Mouse (Mus musculus) forebrain, embryonic 16.5 days (tissue): ENCODE results near the gene Cwh43. TPM values are rescaled to one million over a fixed set of nuclear protein-coding genes. Genes with fewer than 3 reads are reported as not detected.

Experiments used
- ATAC-seq: fragments of 200-750 bp; cut with Nextera tagmentation; 2 replicates; pipeline ENCODE4 v1.8.0; 2017; ENCODE audit warnings: mild to moderate bottlenecking, moderate library complexity
- H3K27ac ChIP-seq: fragments of 300-500 bp; sonication (generic); 2 replicates; pipeline ENCODE4 v1.5.1; 2014; ENCODE audit warnings: low read length, control low read depth
- H3K27me3 ChIP-seq: fragments of 300-500 bp; sonication (generic); replicated peaks from 2 replicates; pipeline ENCODE4 v1.6.1; 2014; ENCODE audit warnings: low read length; ENCODE audit not compliant: control insufficient read depth, insufficient read depth
- H3K36me3 ChIP-seq: fragments of 300-500 bp; sonication (generic); 2 replicates; pipeline ENCODE4 v1.6.1; 2014; ENCODE audit not compliant: control insufficient read depth, insufficient read depth
- H3K4me1 ChIP-seq: fragments of 300-500 bp; sonication (generic); replicated peaks from 2 replicates; pipeline ENCODE4 v1.6.1; 2014; ENCODE audit warnings: low read length; ENCODE audit not compliant: control insufficient read depth, insufficient read depth
- H3K4me2 ChIP-seq: fragments of 300-500 bp; sonication (generic); 2 replicates; pipeline ENCODE4 v1.6.1; 2014; ENCODE audit warnings: mild to moderate bottlenecking, low read length, control low read depth
- H3K4me3 ChIP-seq: fragments of 300-500 bp; sonication (generic); replicated peaks from 2 replicates; pipeline ENCODE4 v1.5.1; 2014; ENCODE audit warnings: mild to moderate bottlenecking, low read length, control low read depth
- H3K9ac ChIP-seq: fragments of 300-500 bp; sonication (generic); replicated peaks from 2 replicates; pipeline ENCODE4 v1.6.1; 2014; ENCODE audit warnings: low read depth, low read length, control low read depth
- H3K9me3 ChIP-seq: fragments of 300-500 bp; sonication (generic); 2 replicates; pipeline ENCODE4 v1.6.1; 2016; ENCODE audit warnings: low read length; ENCODE audit not compliant: control insufficient read depth
- WGBS: fragments of 180-500 bp; shearing (Covaris S2); extraction: QIAGEN DNeasy Blood & Tissue Kit; methylation state at CpG from one replicate; pipeline ENCODE4 v1.1.7; 2014; 5-methylcytosine and 5-hydroxymethylcytosine counted together
- polyA plus RNA-seq: library from polyadenylated mRNA; unstranded; fragments of >200 nt; fragmentation: Nextera tagmentation; extraction: Ambion mirVana; gene quantifications from 2 replicates; pipeline ENCODE4 v1.2.1, GENCODE M21; 2015

Cwh43 gene
- polyA plus RNA-seq, 1 experiment from 2014 or later: not detected

DNA sequence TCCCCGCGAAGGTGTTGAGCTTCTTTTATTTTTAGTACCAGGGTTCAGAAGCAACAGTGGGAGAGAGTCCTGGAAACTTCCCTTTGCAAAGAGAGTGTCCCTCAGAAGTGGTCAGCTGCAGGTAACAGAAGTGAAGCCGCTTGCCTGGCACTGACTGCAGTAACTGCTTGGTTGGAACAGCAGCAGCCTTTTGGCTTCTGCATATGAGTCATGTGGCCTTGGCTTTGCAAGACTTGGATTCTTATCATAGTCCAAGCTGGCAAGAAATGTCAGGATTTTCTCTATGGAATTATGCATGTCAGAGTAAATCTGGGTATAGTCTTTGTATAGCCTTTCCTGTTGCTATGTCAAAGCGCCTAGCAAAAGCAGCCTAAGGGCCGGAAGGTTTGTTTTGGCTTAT is 4.1 kb downstream of the Cwh43 start:
- no peak overlapping the region for H3K27ac ChIP-seq
- no peak overlapping the region for H3K4me3 ChIP-seq
- H3K36me3 ChIP-seq: no peaks in the 10 kb centered on the region
- no peak for ATAC-seq
- H3K9ac ChIP-seq: no peak overlapping the region
- peaks cover 9% of the 10 kb centered on the region for H3K4me1 ChIP-seq
- peaks cover 16% of the 10 kb centered on the region for H3K27me3 ChIP-seq
- WGBS: 80% methylated on average over 5 of the region's 5 CpGs
- no peaks in the 10 kb centered on the region for H3K9me3 ChIP-seq
- H3K4me2 ChIP-seq: no peak overlapping the region

DNA sequence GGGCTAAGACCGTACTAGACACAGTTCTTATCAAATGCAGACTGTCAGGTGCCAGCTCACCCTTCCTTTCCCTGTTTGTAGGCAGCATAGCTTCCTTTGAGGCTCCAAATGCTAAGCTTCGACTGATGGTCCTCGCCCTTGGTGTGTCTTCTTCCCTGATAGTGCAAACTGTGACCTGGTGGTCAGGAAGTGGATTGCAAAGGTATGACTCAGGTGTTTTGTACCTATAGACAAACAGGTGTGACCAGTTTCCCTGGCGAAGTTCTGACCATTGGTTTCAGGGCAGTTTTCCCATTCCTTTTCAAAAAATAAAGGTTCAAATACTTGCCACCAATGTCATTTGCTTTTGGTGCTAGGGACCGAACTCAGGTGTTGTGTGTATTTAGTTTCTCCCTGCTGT is 5.9 kb downstream of the Cwh43 start:
- WGBS: 89% methylated on average over 5 of the region's 5 CpGs
- no peaks in the 10 kb centered on the region for H3K36me3 ChIP-seq
- H3K4me1 ChIP-seq: no peaks in the 10 kb centered on the region
- no peak overlapping the region for H3K27ac ChIP-seq
- no peaks in the 10 kb centered on the region for H3K9me3 ChIP-seq
- peaks cover 2% of the 10 kb centered on the region; the same call in 1 of the 2 replicates for H3K27me3 ChIP-seq
- H3K9ac ChIP-seq: no peak overlapping the region
- H3K4me2 ChIP-seq: no peak overlapping the region
- ATAC-seq: no peak
- H3K4me3 ChIP-seq: no peak overlapping the region

DNA sequence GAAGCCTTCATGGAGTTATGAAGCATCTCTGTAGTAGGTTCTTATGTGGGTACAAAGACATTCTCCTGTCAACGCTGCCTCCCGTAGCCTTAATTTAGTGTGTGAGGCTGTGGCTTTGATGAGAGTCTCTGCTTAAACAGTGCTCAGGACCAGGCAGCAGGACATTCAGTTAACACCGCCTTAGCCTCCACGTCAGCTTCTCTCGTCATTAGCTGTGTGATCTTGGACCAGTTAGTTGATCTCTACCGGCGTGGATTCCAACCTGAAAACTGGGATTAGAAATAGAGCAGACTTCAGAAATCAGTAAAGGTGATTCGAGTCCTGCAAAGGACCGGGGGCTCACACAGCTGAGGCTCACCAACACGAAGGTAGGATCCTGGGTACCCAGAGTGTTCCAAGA is 8.3 kb downstream of the Cwh43 start:
- no peaks in the 10 kb centered on the region for H3K36me3 ChIP-seq
- H3K27ac ChIP-seq: no peak overlapping the region
- ATAC-seq: no peak
- no peak overlapping the region for H3K9ac ChIP-seq
- H3K4me2 ChIP-seq: no peak overlapping the region
- 84% methylated on average over 10 of the region's 10 CpGs for WGBS
- H3K27me3 ChIP-seq: no peaks in the 10 kb centered on the region
- H3K4me3 ChIP-seq: no peak overlapping the region
- H3K4me1 ChIP-seq: no peaks in the 10 kb centered on the region
- no peaks in the 10 kb centered on the region for H3K9me3 ChIP-seq

GRCm38 (mm10) chr5:73419045-73419695 is 13.3 kb downstream of the Cwh43 start:
- Histone ChIP-seq H3K36me3 (no peaks in the 10 kb centered on the region), H3K9me3 (no peaks in the 10 kb centered on the region), H3K27ac (no peak overlapping the region), H3K4me2 (no peak overlapping the region), H3K9ac (no peak overlapping the region), H3K4me3 (no peak overlapping the region), H3K4me1 (no peaks in the 10 kb centered on the region), H3K27me3 (no peaks in the 10 kb centered on the region)
- WGBS: 62% methylated on average over 11 of the region's 11 CpGs
- no peak for ATAC-seq

DNA sequence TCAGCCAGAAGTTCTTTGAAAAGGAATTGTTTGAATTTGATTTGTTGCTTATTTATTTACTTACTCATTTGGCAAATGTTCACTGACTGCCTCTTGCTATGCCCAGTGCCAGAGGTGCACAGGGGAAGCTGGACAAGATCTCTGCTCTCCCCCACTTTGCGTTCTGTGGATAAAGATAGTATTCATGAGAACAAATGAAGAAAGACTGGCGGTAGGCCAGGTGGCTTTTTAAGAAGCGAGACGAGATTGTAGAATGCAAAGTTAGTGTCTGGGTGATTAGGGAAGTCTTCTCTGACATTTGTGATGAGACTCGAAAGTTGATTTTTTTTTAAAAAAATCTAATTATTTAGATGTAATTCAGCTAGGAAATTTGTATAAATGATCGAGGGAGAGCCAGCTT is 20.9 kb downstream of the Cwh43 start:
- Histone ChIP-seq H3K36me3 (no peaks in the 10 kb centered on the region), H3K9ac (no peak overlapping the region), H3K4me1 (no peaks in the 10 kb centered on the region), H3K9me3 (no peaks in the 10 kb centered on the region), H3K27ac (no peak overlapping the region), H3K27me3 (no peaks in the 10 kb centered on the region), H3K4me2 (no peak overlapping the region), H3K4me3 (no peak overlapping the region)
- ATAC-seq: no peak
- WGBS: 49% methylated on average over 6 of the region's 6 CpGs

- no peaks in the 10 kb centered on the region for H3K36me3 ChIP-seq
- 0 out of 2 replicates have a peak overlapping the region, but pooled peaks have one; percentile 4 for H3K4me2 ChIP-seq
- H3K4me3 ChIP-seq: no peak overlapping the region
- ATAC-seq: peak; percentile 96
- H3K4me1 ChIP-seq: no peaks in the 10 kb centered on the region
- H3K9ac ChIP-seq: peak overlapping the region; percentile 48
- no peaks in the 10 kb centered on the region for H3K9me3 ChIP-seq
- no peaks in the 10 kb centered on the region for H3K27me3 ChIP-seq
- WGBS: 19% methylated on average over 14 of the region's 14 CpGs
- H3K27ac ChIP-seq: no peak overlapping the region
Observed at GRCm38 (mm10) chr5:73431581-73431980, 25.7 kb downstream of the Cwh43 start.

- no peak overlapping the region for H3K4me3 ChIP-seq
- no peaks in the 10 kb centered on the region for H3K4me1 ChIP-seq
- no peak overlapping the region for H3K9ac ChIP-seq
- no peaks in the 10 kb centered on the region for H3K9me3 ChIP-seq
- 88% methylated on average over 6 of the region's 6 CpGs for WGBS
- no peak for ATAC-seq
- H3K27ac ChIP-seq: no peak overlapping the region
- no peak overlapping the region for H3K4me2 ChIP-seq
- H3K27me3 ChIP-seq: no peaks in the 10 kb centered on the region
- H3K36me3 ChIP-seq: no peaks in the 10 kb centered on the region
Observed at GRCm38 (mm10) chr5:73432805-73433204, 26.9 kb downstream of the Cwh43 start.

DNA sequence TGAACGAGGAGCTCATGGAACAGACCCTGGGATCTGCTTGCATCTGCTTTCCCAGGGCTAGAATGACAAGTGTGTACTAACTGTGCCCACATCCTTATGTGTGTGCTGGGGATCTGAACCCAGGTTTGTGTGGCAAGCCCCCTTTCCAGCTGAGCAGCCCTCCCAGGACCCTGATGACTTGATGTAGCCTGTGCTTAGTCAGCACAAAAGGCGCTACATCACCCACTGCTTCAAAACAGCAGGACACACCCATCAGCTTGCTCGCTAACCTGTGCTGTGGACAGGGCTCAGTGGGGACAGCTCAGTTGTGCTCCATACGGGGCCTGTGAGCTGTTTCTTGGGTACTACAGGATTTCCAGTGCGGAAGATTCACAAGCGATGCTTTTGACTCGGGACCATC is 28.9 kb downstream of the Cwh43 start:
- H3K27ac ChIP-seq: no peak overlapping the region
- H3K4me3 ChIP-seq: no peak overlapping the region
- H3K27me3 ChIP-seq: no peaks in the 10 kb centered on the region
- no peaks in the 10 kb centered on the region for H3K36me3 ChIP-seq
- H3K9ac ChIP-seq: no peak overlapping the region
- 75% methylated on average over 7 of the region's 7 CpGs for WGBS
- H3K4me2 ChIP-seq: no peak overlapping the region
- no peak for ATAC-seq
- no peaks in the 10 kb centered on the region for H3K9me3 ChIP-seq
- H3K4me1 ChIP-seq: no peaks in the 10 kb centered on the region

- no peaks in the 10 kb centered on the region for H3K27me3 ChIP-seq
- no peak for ATAC-seq
- no peak overlapping the region for H3K27ac ChIP-seq
- H3K9me3 ChIP-seq: no peaks in the 10 kb centered on the region
- no peaks in the 10 kb centered on the region for H3K4me1 ChIP-seq
- H3K9ac ChIP-seq: no peak overlapping the region
- 77% methylated on average over 9 of the region's 9 CpGs for WGBS
- no peak overlapping the region for H3K4me2 ChIP-seq
- no peak overlapping the region for H3K4me3 ChIP-seq
- no peaks in the 10 kb centered on the region for H3K36me3 ChIP-seq
Observed at GRCm38 (mm10) chr5:73442176-73442575, 36.3 kb downstream of the Cwh43 start.

GRCm38 (mm10) chr5:73450276-73450675 is 44.4 kb downstream of the Cwh43 start:
- Histone ChIP-seq H3K4me1 (no peaks in the 10 kb centered on the region), H3K9me3 (no peaks in the 10 kb centered on the region), H3K27me3 (no peaks in the 10 kb centered on the region), H3K9ac (no peak overlapping the region), H3K4me2 (no peak overlapping the region), H3K36me3 (no peaks in the 10 kb centered on the region), H3K4me3 (no peak overlapping the region), H3K27ac (no peak overlapping the region)
- 76% methylated on average over 1 of the region's 1 CpGs for WGBS
- no peak for ATAC-seq
